Mouse (Mus musculus) left cerebral cortex, postnatal 36 days (tissue): Measurements from ENCODE around the gene Rab40c. TPM values are rescaled to one million over a fixed set of nuclear protein-coding genes. Genes with fewer than 3 reads are reported as not detected.

Source experiments
- DNase-seq, 2 experiments: peaks; one replicate each; pipeline ENCODE4 v3.0.0; 2021 to 2022; ENCODE audit warnings: low spot score in 2 of 2, mixed read lengths in 1 of 2
- intact Hi-C: fragments of 180-260 bp; cut with DNase I; formaldehyde crosslinking; loops from one replicate; pipeline ENCODE4 v1.15.1; 2025
- total RNA-seq, 2 experiments: library from RNA; stranded (reverse); gene quantifications; 2 replicates each; pipeline ENCODE4 v1.2.3; 2021

The Rab40c gene
- total RNA-seq, 2 experiments from 2014 or later, result 46.1 to 58.0 TPM

DNA sequence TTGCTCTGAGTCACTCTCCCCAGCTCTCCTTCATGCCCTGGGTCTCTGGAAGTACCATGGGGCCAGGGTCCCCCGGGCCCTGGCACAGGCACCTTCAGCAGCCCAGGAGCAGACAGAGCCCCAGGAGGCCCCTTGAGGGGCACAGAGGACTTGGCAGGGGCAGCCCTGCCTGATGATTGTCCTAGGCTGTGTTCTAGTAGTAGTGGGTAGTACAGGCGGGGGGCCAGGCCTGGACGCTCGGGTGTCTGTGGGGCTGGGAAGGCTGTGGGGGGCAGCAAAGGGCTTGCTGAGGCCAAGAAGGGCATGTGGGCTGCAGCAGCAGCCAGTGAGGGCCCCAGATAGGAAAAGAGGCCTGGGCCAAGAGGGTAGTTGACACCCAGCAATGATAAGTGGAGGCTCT lies 28.0 kb upstream of the Rab40c start:
- intact Hi-C loops, result no loop called here
- no peak for DNase-seq

DNA sequence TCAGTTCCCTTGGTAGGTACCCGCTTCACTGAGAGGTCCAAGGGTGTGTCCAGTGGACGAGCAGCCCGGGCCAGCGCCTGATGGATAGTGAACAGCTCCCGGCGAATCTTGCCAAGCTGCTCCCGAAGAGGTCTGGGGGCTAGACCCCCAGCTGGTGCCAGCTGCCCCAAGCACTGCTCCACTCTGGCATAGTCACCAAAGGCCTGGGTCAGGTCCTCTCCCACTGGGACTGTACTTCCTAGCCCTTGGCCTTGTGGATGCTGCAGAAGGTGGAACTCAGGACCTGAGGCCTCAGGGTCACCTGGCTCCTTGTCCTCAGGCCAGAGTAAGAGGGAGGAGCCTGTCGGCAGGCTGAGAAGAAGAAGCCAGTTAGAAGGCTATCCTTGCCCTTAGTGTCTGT lies 27.4 kb upstream of the Rab40c start:
- intact Hi-C loops, result no loop called here

DNA sequence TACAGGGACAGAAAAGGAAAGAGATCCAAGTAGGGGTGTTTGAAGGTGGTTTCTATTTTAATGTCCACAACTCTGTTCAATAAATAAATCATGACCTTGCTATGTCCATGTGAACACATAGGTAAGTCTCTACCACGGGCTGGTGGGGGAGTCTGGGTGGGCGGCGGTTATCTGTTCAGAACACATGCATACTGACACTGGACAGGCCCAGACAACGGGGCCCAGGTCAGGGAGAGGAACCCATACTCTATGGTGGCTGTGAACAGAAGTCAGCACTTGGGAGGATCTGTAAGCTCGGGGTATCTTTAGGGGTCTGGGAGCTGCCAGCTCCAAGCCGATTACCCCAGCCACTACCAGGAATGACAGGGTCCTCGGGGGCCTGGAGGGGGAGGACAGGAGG lies 26.8 kb upstream of the Rab40c start:
- intact Hi-C loops, result no loop called here
- no peak for DNase-seq

More for the DNA sequence above, 27.4 kb upstream of the Rab40c start:
- no peak for DNase-seq

DNA sequence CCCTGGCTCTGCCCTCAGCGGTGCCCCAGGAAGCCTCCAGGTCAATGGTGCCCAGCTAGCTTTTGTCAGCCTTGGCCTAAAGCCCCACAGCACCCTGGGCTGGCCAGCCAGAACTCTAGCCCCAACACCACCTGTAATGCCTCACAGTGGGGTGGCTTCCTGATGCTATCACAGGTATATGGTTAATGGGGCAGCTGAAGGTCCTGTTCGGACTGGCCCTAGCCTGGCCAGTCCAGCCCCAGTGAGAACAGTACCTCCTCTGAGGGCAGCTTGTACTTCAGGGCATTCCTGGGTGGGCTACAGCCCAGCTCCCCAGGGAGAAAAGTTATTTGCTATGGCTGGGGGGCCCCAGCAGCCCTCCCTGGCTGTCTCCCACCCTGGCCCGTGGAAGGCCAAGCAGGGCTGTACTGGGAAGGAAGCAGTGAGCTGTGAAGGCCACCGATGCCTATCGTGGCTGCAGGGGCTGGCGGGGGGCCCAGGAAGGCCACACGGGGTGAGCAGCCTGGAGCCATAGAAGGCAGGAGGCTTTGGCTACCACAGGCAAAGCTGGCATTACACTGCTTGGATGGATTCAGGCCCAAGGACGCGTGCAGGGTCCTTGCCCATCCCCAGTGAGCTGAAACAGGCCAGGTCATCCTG lies 26.1 kb upstream of the Rab40c start:
- no peak for DNase-seq
- intact Hi-C loops, result no loop called here

DNA sequence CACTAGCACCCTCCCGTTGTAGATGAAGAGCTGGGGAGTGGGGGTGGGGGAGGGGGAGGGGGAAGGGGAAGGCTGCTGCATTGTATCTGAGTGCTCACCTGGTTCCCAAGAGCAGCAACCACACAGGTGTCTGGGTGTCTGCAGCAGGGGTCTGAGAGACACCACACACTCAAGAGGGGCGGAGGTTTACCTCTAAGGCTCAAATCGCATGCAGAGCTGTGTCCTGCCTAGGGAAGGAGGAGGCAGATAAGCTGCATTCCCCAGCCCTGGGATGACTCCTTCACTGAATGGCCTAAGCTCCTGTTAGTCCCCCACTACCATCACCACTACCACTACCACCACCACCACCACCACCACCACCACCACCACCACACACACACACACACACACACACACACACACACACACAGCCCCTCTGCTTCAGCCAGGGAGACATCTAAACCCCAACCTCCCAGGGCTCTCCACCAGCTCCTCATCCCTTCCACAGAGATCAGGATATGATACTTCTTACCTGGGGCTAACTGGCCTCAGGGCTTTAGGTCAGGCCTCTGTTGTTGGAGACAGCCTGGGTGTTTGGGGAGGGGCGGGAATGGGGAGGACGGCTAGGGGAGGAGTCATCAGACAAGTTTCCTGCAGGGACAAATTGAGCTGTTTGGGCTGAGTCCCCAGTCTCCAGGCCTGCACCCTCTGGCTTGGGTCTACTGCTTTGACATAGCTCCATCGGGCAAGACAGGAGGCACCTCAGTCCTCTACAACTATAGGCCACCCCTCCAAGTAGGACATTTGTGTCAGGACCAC lies 25.0 kb upstream of the Rab40c start, which contains the start of the genes Pigq and Nhlrc4:
TSS of gene Pigq (minus strand) at position 571 of the 798 bp plus-strand sequence.
TSS of gene Nhlrc4 (minus strand) at position 596 of the 798 bp plus-strand sequence.
- no peak for DNase-seq
- intact Hi-C loops, result loop anchor here (5.0 kb wide), 1 partner anchor 43 kb away; the partner anchor contains the start of gene Capn15

DNA sequence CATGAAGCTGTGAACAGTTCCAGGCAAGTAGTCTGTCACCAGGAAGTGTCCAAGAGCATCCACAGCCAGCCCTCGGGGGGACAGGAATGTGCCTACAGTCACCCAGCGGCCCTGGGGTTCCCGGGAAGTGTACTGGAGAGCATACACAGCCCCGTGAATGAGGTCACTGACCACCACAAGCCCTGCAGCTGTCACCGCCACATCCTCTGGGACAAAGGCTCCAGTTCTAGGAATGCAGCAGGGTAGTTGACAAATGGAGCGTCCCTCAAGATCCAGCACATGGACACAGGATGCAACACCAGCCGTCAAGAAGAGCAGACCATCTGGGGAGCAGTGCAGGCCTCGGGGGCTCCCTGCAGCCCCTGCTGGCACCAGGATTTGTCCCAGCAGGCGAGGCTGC lies 24.2 kb upstream of the Rab40c start:
- intact Hi-C loops, result loop anchor here (5.0 kb wide), 1 partner anchor 44 kb away; the partner anchor contains the start of gene Capn15
- DNase-seq, result no peak

DNA sequence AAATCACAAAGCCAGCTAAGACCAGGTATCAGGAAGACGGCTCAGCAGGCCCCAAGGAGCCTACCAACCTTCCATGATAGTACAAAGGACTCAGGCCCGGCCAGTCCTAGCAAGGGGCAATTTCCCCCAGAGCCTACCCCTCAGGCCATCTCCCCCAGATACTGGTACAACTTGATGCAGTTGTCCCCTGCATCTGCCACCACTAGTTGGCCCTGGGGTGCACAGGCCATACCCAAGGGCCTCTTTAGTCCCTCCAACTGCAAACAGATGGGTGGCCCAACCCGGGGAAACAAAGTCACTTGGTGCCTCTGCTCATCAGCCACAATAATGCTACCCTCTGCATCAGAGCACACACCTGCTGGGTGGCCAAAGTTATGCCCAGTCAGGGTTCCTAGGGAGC lies 23.7 kb upstream of the Rab40c start:
- intact Hi-C loops, result loop anchor here (5.0 kb wide), 1 partner anchor 44 kb away; the partner anchor contains the start of gene Capn15

DNA sequence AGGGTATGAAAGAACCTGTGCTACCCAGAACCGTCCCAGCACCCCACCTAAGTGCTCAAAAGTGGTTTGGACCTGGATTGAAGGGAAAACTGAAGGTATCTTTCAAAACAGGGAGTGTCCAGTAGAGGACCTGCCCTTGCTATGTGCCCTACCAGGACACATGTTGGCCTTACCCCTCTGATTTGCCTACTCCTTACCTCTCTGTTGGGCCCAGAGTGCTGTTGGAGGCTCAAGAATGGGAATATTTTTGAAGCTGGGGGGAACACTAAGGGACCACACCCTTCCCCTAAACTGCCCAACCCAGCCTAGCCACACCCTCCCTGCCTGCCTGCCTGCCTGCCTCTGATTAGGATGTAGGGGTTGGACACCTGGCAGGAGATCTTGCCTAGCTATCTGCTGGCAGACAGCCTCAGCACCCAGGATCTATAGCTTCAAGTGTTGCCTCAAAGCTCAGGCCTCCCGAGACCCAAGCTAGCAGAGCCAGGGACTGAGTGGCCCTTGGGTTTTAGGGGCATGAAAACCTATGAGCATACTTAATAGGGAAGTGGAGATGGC lies 23.1 kb upstream of the Rab40c start:
- intact Hi-C loops, result loop anchor here (5.0 kb wide), 1 partner anchor 45 kb away; the partner anchor contains the start of gene Capn15
- no peak for DNase-seq

More for the DNA sequence above, 23.7 kb upstream of the Rab40c start:
- no peak for DNase-seq

DNA sequence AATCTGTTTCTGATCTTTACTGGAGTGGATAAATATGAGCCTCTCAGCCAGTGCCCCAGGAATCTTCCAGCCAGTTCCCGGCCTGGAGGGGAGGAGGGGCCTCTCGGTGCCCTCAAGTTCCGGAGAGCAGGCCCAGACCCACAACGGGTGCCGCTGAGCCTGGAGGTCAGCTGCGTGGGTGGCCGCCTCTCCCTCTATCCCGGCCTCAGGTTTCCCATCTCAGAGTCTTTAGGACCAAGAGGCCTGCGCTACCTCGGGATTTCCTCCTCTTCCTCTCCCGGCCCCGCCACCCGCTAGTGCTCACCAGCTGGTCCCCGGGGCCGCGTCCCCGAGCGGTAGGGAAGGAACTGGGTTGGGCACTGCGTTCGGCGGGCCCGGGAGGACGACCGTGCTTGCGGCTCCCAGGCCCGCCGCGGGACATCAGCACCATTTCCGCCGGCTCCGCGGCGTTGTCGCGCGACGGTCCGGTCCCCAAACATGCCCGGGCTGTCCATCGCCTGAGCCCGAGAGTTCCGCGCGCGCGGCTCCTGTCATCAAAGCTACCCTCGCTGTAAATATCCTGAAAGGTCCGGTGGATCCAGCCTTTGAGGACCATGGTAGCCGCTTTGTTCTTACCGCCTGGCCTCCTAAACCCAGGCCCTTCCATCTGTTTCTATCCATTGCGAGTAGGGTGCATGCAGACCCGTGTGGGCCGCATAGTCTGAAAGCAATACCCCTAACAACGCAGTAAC lies 22.1 kb upstream of the Rab40c start:
- DNase-seq, result peak; percentile 80 to 81
- intact Hi-C loops, result loop anchor here (5.0 kb wide), 1 partner anchor 46 kb away; the partner anchor contains the start of gene Capn15

DNA sequence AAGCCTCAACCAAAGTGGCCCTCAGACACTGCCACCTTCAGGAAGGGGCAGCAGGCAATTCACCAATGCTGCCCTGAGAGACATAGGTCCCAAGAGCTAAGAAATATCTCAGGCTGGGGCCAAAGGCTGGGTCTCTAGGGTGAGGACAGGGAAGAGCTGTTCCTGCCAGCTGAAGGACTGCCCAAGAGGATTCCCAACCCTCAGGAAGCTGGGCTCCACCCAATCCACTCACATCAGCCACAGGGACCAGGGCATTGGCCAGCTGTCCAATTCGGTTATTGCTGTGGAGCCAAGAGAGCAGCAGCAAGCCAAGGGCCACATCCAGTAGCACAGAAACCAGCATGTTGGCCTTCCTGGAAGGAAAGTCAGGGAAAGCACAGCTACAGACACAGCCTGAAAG lies 15.0 kb upstream of the Rab40c start:
- intact Hi-C loops, result no loop called here
- DNase-seq, result no peak

DNA sequence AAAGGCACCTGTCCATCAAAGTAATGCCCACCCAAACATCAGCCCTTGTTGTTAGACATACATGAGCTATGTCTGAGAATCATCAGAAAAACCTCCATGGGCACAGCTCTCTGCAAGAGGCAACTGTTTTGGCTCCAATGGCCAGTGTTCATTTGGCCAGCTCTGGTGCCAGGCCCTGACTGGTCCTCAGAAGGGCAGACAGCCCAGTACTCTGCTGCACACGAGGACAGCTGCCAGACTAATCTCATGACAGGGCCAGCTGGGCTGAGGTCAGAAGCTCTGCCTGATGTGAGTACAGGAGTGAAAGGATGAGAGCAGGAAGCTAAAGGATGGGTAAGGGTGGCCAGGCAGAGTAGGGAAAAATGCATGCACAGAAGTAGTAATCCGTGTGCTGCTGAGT lies 5.8 kb upstream of the Rab40c start:
- no peak for DNase-seq
- intact Hi-C loops, result no loop called here

DNA sequence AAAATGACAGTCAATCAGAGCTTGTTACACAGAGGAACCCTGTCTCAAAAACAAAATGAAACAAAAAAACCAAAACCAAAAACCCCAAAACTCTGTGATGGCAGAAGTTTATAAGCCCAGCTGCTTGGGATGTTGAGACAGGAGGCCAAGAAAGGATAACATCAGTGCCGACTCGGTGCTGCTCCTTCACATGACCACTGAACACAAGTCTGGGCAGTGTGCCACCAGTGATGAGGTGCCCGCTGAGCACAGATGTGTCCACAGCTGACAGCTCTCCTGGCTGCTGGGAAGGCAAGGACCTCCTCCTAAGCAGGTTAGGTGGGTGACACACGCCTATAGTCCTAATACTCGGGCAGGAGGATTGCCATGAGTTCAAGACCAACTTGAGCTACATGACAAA lies 2.6 kb upstream of the Rab40c start:
- DNase-seq, result no peak
- intact Hi-C loops, result no loop called here

DNA sequence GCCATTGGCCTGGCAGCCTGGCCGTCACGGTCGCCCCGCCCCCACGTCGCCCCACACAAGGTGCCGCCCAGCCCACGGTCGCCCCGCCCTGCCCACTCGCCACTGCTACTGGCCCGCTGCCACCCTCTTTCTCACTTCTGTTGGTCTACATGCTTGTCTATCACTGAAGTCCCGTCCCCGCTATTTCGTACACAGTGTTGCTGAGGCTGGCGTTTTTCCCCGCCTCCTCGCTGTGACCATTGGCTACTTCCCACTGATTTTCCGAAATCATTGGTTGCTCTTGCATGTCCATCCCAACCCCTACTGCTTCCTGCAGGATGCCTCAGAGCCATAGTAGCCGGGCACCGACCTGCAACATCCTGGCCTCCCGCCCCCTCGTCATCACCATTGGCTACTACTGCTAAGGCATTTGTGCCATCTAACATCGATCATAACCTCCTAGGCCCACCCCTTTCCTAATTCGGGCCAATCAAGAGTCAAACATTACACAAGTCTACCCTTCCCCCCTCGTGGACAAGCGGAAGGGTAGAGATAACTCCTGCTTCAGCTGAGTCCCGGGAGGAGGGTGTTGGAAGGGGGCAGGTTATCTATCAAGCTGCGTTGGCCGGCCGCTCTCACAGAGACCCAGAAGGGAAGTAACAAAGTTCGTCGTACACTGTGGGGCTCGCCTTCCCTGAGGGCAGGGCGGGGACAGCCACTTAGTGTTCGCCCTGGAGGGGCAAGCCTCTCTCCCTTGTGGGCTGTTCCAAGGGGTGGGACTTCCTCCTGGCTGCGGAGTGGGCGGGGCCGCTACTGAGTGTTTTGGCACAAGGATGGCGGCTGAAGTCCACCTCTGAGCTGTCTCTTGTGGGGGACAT lies 487 bp upstream of the Rab40c start:
- peak; percentile 100 for DNase-seq
- intact Hi-C loops, result loop anchor here (2.0 kb wide), 1 partner anchor 25 kb away; no protein-coding TSS in a partner anchor

DNA sequence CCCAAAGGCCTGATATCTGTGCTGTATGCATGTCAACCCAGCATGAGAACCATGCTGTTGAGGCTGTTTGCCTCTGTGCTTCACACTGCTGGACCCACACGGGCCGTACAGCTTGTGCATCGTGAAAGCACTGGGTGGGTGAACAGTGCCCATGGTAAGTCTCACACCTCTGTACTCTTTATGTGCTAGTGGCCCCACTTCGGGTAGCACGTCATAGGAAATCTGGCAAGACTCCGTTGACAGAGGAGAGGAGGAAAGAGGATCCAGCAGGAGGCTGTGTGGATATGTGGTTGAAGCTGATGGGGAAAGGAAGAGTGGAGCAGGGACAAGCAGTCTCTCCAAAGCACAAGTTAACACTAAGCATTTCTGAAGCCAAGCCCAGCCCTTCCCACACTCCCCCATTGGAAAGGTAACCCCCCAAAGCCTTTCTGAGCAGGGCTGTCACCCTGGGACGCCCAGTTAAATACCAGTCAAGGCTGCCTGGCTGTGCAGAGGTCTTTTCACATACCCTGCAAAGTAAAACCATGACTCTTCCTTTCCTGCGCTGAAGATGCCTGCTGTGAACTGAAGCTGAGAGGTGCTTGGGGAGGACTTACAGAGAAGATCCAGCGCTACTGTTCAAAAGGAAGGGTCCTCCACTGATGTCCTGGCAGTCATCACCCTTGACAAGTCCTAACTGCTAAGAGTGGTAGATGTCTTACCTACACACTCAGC lies 1.3 kb downstream of the Rab40c start:
- intact Hi-C loops, result loop anchor here (2.0 kb wide), 1 partner anchor 23 kb away; no protein-coding TSS in a partner anchor
- DNase-seq, result no peak

DNA sequence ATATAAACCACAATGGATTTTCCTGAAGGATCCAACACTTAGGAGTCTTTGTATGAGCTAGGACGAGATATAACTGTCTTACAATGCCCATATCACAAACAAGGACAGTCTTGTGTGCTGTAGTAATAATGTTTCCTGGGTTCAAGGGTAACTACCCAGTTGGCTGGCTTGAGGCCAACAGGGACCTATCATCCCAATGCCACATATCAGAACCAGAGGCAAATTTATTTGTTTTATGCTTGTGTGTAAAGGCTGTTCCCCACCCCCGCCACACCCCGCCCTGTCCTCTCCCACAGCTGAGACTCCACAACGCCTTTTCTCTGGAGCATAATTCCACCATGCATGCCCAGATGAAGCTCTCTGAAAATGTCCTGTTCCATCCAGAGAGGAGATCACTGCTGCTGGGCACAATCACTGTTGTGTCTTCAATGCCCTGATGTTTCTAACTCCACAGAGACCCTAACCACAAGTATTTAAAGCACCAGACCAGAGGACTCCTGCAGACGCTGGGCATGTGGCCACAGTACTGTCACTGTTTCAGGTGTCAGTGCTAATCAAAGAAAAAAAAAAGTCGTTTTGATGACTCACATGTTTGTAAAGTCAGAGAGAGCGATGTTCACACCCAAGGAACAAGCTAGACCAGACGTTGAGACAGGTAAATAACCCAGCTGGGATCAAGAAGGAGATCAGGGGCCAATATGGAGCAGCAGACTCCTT lies 2.4 kb downstream of the Rab40c start:
- no peak for DNase-seq
- intact Hi-C loops, result no loop called here

DNA sequence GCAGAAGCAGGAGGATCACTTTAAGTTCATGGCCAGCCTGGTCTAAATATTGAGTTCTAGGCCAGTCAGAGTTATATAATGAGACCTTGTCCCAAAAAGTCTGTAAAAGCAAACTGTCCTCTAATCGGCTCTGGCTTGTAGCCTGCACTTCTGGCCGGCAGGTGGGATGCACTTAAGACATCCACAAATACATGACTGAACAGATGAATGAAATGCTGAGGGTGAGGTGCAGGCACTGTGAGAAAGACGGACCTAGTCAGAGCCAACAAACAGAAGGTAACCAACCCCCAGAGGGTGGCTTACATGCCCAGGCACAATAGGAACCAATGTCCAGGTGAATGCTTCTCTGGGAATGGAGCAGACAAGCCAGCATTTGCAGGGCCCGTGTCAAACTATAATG lies 5.2 kb downstream of the Rab40c start:
- DNase-seq, result no peak
- intact Hi-C loops, result no loop called here

DNA sequence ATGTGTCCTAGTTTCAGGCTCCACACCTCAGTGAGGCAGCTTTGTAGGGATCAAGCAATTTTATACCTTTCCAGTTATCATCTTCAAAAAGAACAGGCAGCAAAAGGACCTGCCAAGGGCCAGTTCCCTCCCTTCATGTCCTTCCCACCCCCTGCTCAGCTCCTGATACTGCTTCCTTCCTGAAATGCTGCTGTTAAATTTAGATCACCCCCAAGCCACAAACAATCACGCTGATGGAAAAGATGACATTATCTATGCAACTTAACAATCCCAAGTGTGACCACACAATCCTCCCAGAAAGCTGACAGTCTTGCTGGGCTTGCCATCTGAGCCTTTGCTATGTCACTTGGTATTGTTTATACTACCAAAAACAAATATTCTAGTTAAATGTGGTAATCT lies 5.7 kb downstream of the Rab40c start:
- intact Hi-C loops, result no loop called here
- no peak for DNase-seq
